Mouse (Mus musculus) ES-Bruce4 (cell line): ENCODE data around the gene Frmd5.

Source experiments
- CTCF ChIP-seq: IDR thresholded peaks from one replicate; pipeline ENCODE4 v1.8.1; 2011; ENCODE audit warnings: low read depth, low read length
- EP300 ChIP-seq: IDR thresholded peaks from 2 replicates; pipeline ENCODE4 v1.6.1; 2011; ENCODE audit warnings: low read depth, low read length; ENCODE audit not compliant: insufficient read depth
- POLR2A ChIP-seq: IDR thresholded peaks from one replicate; pipeline ENCODE4 v1.8.1; 2011; ENCODE audit warnings: low read length; ENCODE audit not compliant: insufficient read depth

DNA sequence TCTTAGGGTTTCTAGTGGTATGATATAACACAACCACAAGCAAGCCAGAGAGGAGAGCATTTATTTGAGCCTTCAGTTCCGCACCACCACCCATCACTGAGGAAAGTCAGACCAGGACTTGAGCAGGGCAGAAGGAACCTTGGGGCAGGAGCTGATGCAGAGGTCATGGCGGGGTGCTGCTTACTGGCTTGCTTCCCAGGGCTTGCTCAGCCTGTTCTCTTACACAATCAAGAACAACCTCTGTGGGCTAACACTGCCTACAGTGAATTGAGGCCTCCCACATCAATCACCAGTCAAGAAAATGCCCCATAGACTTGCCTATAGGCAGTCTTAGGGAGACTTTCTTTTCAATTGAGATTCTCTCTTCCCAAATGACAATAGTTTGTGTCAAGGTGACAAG, 118.8 kb downstream of the Frmd5 start:
- TF ChIP-seq POLR2A, result no peak
- no peak for TF ChIP-seq CTCF
- no peak for TF ChIP-seq EP300
